Mouse (Mus musculus): ENCODE results near the gene Tmem243.

- no peak for TF ChIP-seq POLR2A (IDR thresholded peaks at IDR 0.05; ENCODE audit: control insufficient read depth, extremely low read depth, insufficient read depth, low read length, poor library complexity)
- no peak for TF ChIP-seq CTCF (IDR thresholded peaks at IDR 0.05; ENCODE audit: borderline replicate concordance, control insufficient read depth, extremely low read depth, insufficient read depth, low read length, poor library complexity)
Observed at GRCm38 (mm10) chr5:9086924-9087719, 13.3 kb upstream of the Tmem243 start.

Data from thymus, adult 2 months (tissue).